Mouse (Mus musculus): ENCODE measurements around the gene Cbl.

DNA sequence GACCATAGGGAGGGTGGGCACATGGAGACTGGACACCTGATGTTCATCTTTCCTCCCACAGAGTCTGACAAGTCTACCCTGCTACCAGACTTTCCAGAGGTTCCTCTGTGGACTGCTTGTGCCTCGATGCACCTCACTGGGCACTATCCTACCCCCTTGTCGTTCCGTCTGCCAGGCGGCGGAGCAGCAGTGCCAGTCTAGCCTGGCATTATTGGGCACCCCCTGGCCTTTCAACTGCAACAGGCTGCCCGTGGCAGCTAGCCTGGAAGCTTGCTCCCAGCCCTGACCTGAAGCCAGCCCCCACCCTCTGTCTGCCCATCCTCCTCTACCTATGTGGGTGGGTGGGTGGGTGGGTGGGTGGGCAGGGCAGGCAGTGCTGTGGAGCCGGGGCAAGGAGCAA lies 127.7 kb downstream of the Cbl start:
- no peak for TF ChIP-seq POLR2A (IDR thresholded peaks at IDR 0.05; ENCODE audit: extremely low read depth, insufficient read depth, low read length)
- TF ChIP-seq CTCF (IDR thresholded peaks at IDR 0.05; ENCODE audit: low read depth, low read length) = no peak

All from liver, adult 2 months (tissue).